Mouse (Mus musculus): ENCODE results near the gene Smarcad1.

Smarcad1 gene

DNA sequence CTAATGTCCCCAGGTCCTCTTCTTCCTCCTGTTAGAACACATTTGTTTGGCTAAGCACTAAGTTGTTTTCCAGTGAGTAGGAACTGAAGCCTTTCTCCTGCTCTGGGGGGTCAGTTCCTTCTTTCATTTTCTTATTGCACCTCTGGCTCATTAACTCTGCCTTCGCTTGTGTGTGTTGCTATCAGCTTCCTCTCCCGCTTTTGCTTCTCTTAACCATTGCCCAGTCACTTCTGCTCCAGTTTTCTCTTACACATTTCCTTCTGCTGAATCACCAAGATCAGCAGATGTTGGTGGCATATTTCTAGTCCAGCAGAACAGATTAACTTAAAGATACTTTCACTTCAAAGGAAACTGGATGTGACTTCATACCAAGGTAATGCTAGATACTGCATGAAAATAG lies 72.5 kb downstream of the Smarcad1 start:
- DNase-seq (ENCODE audit: low spot score), result no peak

DNA sequence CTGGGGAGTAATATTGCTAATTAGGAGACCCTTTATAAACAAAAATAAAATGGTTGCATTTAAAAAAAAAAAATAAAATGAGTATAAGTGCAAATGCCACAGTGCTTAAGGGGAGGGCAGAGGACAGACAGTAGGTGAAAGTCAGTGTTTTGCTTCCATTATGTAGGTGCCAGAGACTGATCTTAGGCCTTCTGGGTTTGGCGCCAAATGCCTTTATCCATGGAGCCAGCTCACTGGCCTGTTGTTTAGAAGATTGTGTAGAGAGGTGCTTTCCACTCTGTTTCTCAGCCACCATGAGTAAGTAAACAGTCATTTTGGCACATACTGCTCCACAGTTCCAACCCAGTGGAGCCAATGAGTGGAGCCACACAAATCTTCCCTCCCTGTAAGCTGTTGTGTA lies 75.2 kb downstream of the Smarcad1 start:
- DNase-seq (ENCODE audit: low spot score), result no peak

DNA sequence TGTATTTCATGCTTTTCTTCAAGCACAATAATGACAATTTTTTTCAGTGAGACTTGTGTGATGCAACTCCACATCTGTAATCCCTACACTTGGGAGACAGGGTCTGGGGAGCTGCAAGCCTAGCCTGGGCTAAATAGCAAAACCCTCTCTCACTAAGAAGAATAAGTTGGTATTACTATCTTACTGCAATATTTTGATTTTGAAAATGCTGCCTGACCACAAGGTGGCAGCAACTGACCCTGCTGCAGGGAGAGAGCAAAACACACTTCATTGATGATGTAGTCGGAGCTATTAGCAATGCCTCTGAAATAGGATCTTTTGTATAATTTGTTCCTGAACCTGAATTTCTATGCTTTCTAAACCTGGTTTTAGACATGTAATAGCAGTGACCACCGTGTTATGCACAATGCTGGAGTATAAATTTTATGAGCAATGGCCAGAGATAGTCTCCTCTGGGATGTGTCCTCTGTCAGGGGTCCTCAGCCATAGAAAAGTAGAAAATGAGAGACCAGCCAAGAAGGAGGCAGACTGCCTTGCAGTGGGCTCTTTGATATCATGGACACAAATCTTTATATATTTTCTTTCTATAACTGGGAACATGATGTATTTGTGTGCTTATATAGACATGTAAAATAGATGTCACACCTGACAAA lies 83.8 kb downstream of the Smarcad1 start:
- peak; percentile 76 for DNase-seq (ENCODE audit: low spot score)

DNA sequence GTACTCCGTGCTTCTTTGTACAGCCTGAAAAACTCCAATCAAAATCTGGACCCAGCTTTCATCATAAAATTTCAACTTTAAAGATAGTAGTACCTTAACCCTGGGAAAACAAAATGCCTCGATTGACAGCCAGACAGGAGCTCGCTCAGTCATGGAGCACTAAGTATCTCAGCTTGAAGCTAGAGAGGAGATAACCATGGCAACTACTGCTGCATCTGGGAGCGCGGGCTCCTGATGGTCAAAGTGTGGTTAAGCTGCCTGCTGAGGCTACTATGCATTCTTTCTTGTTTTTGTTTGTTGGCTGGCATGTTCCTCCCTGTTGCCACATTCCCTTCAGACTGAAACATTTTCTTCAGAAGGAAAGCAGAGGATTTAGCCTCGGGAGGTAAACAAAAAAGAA lies 90.0 kb downstream of the Smarcad1 start:
- DNase-seq (ENCODE audit: low spot score), result peak; percentile 41

DNA sequence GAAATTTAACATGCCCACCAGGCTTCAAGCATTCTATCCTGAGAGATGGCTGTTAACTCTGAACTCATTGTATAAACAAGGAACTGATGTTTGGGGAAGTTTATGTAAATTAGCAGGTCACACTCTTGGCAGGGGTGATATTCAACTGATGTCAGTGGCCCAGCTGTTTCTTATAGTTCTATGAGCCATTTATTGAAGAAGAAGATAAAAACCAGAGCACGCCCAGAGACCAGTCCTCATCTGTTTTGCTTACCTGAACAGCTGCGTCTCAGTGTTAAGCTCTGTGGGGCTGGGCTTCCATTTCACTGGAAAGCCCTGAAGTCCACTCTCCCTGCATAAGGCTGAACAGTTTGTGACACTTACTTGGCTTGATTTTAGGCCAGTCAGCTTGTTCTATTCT lies 95.4 kb downstream of the Smarcad1 start:
- no peak for DNase-seq (ENCODE audit: low spot score)

DNA sequence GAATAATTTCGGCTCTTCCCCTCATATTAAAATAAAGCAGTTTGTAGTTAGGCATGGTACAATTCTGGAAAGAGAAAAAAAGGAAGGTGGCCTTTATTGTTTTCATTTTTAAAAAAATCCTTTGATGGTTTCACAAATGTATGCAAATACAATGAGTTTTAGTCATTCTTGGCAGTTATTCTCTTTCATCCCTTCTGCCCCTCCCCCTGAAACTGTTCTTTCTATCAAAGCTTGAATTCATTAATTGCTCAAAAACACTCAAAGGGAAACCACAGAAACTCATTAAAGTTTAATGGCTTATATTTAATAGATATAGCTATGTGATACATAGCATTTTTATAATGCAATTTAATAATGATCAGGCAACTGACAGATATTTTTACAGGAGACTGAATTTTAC lies 95.9 kb downstream of the Smarcad1 start:
- DNase-seq (ENCODE audit: low spot score), result no peak

DNA sequence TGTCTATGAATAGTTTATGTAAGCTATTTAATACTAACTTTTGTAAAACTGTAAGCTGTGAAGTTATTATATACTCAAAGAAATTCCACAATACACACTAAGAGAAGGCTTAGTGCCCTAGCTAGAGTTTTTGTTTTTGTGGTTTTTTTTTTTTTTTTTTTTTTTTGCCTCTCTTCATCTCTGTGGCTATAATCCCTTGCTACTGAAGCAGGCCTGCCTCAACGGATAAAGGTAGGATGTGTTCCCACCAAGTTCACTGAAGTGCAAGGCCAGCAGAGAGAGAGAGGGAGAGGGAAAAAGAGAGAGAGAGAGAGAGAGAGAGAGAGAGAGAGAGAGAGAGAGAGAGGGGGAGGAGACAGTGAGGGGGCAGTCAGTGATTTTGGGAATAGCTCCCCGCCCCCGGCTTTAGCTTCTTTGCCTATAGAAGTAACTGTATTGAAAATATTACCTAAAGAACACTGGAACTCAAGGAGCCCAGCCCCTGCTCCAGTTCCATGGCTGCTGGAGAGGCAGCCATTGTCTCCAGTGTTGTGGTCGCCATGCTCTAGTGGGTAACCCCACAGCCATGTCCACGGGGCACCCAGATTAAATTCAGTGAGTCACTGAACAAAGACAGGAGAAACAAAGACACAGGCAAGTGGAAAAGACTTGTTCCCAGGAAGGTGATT lies 97.8 kb downstream of the Smarcad1 start:
- no peak for DNase-seq (ENCODE audit: low spot score)

DNA sequence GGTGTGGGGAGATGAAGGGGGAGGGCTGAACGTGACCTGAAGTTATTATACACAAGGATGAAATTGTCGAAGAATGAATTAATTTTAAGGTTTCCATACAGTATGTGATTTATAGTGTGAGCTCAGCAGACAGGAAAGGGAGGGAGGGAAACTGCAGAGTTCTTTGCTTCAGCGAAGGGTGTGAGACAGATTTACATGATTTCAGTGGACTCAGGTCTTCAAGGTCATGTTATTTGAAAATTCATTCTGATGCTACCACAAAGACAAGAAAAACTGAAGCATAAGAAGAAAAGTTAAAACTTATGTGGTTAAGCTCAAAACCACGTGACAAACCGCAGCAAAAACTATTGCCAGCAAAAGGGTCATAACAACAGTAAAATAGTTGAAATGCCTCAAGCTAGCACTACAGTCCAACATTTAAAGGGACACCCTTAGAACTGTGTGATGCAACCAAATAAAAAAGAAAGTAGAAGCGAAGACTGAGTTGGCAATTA lies 98.4 kb downstream of the Smarcad1 start:
- DNase-seq (ENCODE audit: low spot score), result no peak

DNA sequence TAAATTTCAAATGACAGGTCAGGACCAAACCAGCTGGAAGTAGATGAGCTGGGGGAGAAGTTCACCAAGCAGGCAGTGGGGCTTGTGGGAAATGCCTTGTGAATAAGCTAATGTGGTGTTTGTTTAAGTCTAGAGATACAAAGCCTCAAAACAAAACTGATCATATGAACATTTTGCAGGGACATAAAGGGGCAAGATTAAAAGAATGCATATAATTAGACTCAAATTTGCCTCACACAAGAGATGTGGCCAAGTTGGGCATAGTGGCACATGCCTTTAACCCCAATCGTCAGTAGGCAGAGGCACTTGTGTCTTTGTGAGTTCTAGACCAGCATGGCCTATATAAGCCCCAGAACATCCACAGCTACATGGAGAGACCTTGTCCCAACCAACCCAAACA lies 99.9 kb downstream of the Smarcad1 start:
- no peak for DNase-seq (ENCODE audit: low spot score)

DNA sequence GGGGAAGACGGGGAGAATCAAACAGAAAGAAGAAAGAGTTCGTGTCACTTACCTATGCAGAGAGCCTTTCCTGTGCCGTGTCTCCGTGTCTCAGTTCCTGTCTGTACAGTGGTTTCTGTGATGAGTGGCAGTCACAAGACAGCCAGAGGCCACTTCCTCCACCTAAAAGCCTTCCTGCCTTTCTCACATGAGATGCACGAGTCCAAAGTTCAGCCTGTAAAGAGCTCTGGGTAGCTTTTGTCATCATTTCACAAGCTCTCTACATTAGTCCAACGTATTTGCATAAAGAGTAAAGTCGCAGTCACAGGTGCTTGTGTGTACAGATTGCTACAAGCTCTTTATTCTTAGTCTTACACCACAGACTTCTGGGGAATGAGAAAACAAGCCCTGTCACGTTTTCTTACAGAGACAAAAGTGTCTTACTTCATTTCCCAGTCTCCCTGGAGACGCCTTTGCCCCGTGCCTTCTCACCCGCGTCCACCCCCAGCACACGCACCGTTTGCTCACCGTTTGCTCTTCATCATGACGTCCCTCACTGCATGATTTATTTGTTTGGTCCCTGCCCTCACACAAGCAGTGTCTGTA lies 102.3 kb downstream of the Smarcad1 start, which contains the start of gene Hpgds:
Hpgds (minus strand) TSS at position 288 of the 585 bp plus-strand sequence.
- DNase-seq (ENCODE audit: low spot score), result no peak

DNA sequence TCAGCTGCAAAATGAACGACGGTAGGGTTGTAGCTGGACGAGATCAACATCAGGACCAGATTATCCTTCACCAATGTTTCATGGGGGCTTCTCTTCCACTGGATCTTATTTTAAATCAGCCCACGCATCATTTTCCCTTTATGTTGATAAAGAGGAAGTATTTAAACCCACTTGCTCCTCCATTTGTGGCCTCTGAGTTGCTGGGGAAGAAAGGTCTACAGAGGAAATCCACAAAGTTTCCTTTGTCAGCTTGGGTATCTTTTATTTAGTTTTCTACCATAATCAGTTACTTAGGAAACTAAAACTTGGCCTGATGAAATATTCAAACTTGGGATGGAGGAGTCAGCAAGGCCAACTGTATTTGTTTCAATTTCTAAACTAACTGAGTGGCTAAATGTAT lies 104.0 kb downstream of the Smarcad1 start:
- DNase-seq (ENCODE audit: low spot score), result no peak

DNA sequence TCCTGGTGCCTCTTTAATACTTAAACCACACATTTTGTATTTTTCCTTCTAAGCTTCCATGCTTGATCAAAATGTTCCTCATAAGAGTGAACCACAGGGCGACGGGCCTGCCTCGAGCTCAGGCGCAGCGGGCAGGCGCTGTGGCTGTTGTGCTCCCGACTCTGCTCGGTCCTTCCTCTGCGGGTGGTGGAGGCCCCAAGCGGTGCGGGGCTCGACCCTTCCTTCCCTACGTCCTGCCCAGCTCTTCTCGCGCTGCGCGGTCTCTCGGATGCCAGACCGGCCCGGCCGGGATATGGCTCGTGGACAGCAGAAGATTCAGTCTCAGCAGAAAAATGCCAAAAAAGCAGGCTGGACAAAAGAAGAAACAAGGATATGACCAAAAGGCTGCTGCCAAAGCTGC lies 108.3 kb downstream of the Smarcad1 start:
- DNase-seq (ENCODE audit: low spot score), result no peak

DNA sequence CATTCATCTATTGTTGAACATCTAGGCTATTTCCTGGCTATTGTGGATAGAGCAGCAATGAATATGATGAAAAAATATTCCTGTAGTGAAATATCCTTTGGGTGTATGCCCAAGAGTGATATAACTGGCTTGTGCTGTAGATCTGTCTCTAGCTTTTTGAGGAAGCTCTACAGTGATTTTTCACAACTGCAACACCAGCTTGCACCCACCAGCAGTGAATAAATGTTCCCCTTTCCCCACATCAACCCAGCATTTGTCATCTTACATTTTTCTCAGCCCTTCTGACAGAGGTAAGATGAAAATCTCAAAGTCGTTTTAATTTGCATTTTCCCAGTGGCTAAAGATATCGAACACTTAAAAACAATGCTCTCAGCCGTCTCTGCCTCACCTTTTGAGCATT lies 111.2 kb downstream of the Smarcad1 start:
- no peak for DNase-seq (ENCODE audit: low spot score)

DNA sequence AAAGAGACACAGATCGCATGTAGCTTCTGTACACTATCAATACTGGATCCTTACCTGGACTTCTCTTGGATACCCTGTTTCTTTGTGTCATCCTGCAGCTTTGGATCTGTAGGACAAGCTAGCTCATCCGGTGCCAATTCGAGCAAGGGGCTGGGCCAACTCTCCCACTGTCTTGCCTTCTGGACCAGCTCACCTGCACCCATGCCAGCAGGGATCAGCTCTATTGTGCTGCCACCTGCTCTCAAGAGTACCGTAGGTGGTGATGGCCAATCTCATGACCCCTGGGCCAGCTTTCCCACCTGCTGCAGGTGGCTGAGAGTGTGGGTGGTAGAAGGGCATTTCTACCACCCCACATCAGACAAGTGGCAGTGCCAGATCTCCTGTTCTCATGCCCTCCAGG lies 114.7 kb downstream of the Smarcad1 start:
- no peak for DNase-seq (ENCODE audit: low spot score)

DNA sequence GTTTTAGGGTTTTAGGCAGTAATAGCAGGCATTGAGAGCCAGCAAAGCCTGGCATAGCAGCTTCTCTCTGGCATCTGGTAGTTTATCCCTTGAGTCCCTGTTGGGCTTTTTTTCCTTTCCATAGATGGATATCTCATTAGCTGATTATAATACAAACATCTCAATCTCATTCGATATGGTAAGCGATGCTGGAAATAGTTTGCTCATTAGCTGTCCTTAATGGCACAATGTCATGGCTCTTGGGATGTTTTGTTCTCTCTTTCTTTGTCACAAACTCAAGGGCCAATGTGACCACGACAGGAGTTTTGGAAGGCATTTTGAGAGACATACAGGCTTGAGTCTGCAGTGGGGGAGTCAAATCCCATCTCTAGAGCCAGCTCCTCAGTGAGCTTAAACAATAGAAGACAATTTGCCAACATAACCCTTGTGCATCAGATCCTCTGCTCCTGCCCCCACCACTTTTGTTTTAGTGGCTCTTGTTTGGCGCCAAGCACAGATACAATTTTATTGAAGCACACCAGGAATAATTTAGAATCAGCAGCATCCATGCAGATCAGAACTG lies 117.1 kb downstream of the Smarcad1 start:
- DNase-seq (ENCODE audit: low spot score), result no peak

DNA sequence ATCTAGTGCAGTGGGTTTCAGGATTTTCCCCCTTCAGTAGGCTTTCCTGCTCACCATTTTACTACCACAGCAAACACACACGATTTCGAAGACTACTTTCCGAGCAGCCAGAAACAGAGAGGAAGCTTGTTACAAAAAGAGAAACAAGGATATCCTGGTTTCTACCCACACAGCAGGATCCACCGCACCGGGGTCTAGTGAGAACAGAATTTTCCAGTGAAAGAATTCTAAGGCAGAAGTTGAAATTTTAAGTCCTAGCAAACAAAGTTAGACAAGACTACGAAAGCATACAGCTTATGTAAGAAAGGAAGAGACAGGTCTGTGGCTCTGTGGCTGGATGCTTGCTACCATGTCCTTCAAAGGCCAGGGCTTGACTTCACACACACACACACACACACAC lies 121.8 kb downstream of the Smarcad1 start:
- no peak for DNase-seq (ENCODE audit: low spot score)

DNA sequence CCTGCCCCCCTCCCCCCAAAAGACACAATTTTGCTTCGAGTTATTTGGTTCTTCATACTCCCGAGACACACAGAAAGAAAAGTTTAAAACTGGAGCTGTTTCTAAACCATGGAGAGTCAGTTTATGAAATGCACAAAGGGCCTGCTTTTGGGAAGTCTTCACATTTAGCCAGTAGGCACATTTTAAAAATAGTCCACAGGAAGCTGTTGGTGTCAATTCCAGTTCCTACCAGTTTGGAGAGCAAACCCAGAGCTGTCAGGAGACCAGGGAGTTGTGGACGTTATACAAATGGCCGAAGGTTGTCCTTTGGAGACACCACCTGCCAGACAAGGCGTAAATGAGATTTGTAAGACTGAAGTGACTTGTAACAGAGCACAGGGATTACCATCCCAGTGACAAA lies 122.6 kb downstream of the Smarcad1 start:
- no peak for DNase-seq (ENCODE audit: low spot score)

All from retina, embryonic 14.5 days (tissue).